Mouse (Mus musculus) megakaryocyte, embryonic 14.5 days (primary cell): ENCODE measurements around the gene Cdk9. TPM values are rescaled to one million over a fixed set of nuclear protein-coding genes. Genes with fewer than 3 reads are reported as not detected.

ENCODE experiments used
- H3K27me3 ChIP-seq: replicated peaks from 2 replicates; pipeline ENCODE3; 2012; ENCODE audit warnings: inconsistent platforms
- H3K36me3 ChIP-seq: replicated peaks from 2 replicates; pipeline ENCODE3; 2012; ENCODE audit warnings: low read length, inconsistent platforms, mixed read lengths
- H3K4me1 ChIP-seq: 2 replicates; pipeline ENCODE4 v1.6.1; 2012; ENCODE audit warnings: inconsistent platforms
- H3K4me3 ChIP-seq: replicated peaks from 2 replicates; pipeline ENCODE3; 2012; ENCODE audit warnings: moderate library complexity, mild to moderate bottlenecking, inconsistent platforms
- H3K9me3 ChIP-seq: 2 replicates; pipeline ENCODE4 v1.6.1; 2012; ENCODE audit warnings: inconsistent platforms
- FLI1 ChIP-seq: IDR thresholded peaks from 2 replicates; pipeline ENCODE4 v1.6.1; 2012; ENCODE audit warnings: low read length, inconsistent platforms, mixed read lengths
- GATA1 ChIP-seq: IDR thresholded peaks from 3 replicates; pipeline ENCODE4 v1.6.1; 2012; ENCODE audit warnings: mixed read lengths, low read length, inconsistent platforms, borderline replicate concordance
- polyA plus RNA-seq: library from polyadenylated mRNA; stranded (reverse); fragments of >175 nt; gene quantifications from 2 replicates; pipeline ENCODE4 v1.2.3, GENCODE M21; 2012; ENCODE audit warnings: low replicate concordance; ENCODE audit not compliant: insufficient read depth

Gene Cdk9
- polyA plus RNA-seq, 1 experiment, result 148 TPM

GRCm38 (mm10) chr2:32736306-32736829 is 23.5 kb upstream of the Cdk9 start:
- no peak for TF ChIP-seq FLI1
- no peak for TF ChIP-seq GATA1
- H3K9me3 ChIP-seq, result no peaks in the 10 kb centered on the region
- H3K4me3 ChIP-seq, result peak overlapping the region; percentile 52
- H3K36me3 ChIP-seq, result peaks cover 42% of the 10 kb centered on the region
- H3K4me1 ChIP-seq, result peaks cover 79% of the 10 kb centered on the region
- H3K27me3 ChIP-seq, result no peaks in the 10 kb centered on the region

DNA sequence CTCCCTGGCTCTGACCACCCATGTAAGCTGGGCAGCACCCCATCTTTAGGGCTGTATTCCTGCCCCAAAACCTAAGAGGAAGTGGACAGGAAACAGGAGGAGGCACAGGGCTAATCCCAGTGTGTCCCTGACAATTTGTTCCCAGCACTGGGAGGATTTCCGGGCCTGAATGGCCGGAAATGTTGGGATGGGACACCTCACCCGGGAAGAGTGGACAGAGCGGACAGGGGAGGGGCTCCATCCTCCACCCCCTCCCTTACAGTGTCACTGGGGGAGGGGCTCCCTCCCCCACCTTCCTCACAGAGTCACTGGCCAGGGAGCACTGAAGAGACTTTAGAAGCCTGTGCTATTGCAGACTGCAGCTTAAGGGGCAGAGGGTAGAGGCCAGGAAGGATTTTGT is 22.1 kb upstream of the Cdk9 start:
- Histone ChIP-seq H3K36me3 (peaks cover 41% of the 10 kb centered on the region), H3K4me3 (peak overlapping the region; percentile 80), H3K27me3 (no peaks in the 10 kb centered on the region), H3K4me1 (peaks cover 89% of the 10 kb centered on the region), H3K9me3 (no peaks in the 10 kb centered on the region)
- TF ChIP-seq FLI1, result no peak
- no peak for TF ChIP-seq GATA1

- Histone ChIP-seq H3K4me1 (peaks cover 85% of the 10 kb centered on the region), H3K4me3 (peak overlapping the region; percentile 80), H3K9me3 (no peaks in the 10 kb centered on the region), H3K36me3 (peaks cover 43% of the 10 kb centered on the region), H3K27me3 (no peaks in the 10 kb centered on the region)
- no peak for TF ChIP-seq GATA1
- TF ChIP-seq FLI1, result no peak
Measured at GRCm38 (mm10) chr2:32734480-32734879, 21.6 kb upstream of the Cdk9 start.

GRCm38 (mm10) chr2:32732695-32733094 is 19.8 kb upstream of the Cdk9 start:
- Histone ChIP-seq H3K4me1 (peaks cover 83% of the 10 kb centered on the region), H3K4me3 (no peak overlapping the region), H3K27me3 (no peaks in the 10 kb centered on the region), H3K9me3 (no peaks in the 10 kb centered on the region), H3K36me3 (peaks cover 51% of the 10 kb centered on the region)
- TF ChIP-seq FLI1, result no peak
- no peak for TF ChIP-seq GATA1

- no peak for TF ChIP-seq GATA1
- TF ChIP-seq FLI1, result no peak
- H3K4me1 ChIP-seq, result peaks cover 83% of the 10 kb centered on the region
- H3K9me3 ChIP-seq, result no peaks in the 10 kb centered on the region
- no peak overlapping the region for H3K4me3 ChIP-seq
- H3K36me3 ChIP-seq, result peaks cover 47% of the 10 kb centered on the region
- H3K27me3 ChIP-seq, result no peaks in the 10 kb centered on the region
Measured at GRCm38 (mm10) chr2:32731911-32732310, 19.0 kb upstream of the Cdk9 start.

- Histone ChIP-seq H3K36me3 (peaks cover 50% of the 10 kb centered on the region), H3K4me3 (no peak overlapping the region), H3K9me3 (no peaks in the 10 kb centered on the region), H3K27me3 (no peaks in the 10 kb centered on the region), H3K4me1 (peaks cover 73% of the 10 kb centered on the region)
- TF ChIP-seq FLI1, result no peak
- TF ChIP-seq GATA1, result no peak
Measured at GRCm38 (mm10) chr2:32730854-32731253, 18.0 kb upstream of the Cdk9 start.

DNA sequence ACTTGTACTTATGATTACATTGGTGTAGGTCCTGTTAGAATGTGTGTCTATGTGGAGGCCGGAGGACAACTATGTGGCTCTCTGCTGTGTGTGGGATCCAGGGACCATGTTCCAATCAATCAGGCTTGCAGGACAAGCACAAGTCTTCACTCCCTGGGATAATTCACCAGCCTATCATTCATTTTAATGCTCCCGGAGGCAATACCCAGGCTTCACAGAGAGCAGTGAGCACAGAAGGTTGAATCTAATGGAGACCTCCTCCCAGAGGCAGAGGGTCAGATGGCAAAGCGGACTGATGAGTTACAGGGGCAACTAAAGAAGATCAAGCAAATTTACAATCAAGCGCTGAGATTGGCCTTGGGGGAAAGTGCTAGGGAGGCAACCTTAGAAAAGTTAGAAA is 16.7 kb upstream of the Cdk9 start:
- Histone ChIP-seq H3K27me3 (no peaks in the 10 kb centered on the region), H3K9me3 (0 out of 2 replicates have a peak, but pooled peaks cover 4% of the 10 kb centered on the region), H3K4me1 (peaks cover 70% of the 10 kb centered on the region), H3K36me3 (peaks cover 62% of the 10 kb centered on the region), H3K4me3 (no peak overlapping the region)
- TF ChIP-seq FLI1 (no peak), GATA1 (no peak)

- Histone ChIP-seq H3K9me3 (0 out of 2 replicates have a peak, but pooled peaks cover 4% of the 10 kb centered on the region), H3K27me3 (no peaks in the 10 kb centered on the region), H3K4me1 (peaks cover 67% of the 10 kb centered on the region), H3K36me3 (peaks cover 61% of the 10 kb centered on the region), H3K4me3 (peak overlapping the region; percentile 56)
- TF ChIP-seq GATA1, result no peak
- no peak for TF ChIP-seq FLI1
Measured at GRCm38 (mm10) chr2:32728463-32728862, 15.6 kb upstream of the Cdk9 start.

DNA sequence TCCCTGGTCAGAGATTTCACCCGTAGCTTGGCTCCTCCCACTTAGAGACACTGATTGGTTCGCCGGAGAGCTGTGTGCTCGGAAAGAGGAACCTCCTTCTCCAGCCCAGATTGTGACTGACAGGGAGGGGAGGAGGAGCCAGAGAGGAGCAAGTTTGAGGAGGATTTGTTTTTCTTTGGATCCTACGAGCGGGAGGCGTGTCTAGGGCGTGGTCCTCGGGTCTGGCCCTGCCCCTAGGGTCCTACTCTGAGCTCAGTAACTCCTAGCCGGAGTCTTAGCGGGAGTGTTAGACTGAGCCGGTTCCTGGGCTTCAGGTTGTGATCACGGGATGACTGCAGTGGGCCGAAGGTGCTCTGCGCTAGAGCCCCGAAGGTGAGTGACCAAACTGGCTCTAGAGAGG is 14.6 kb upstream of the Cdk9 start:
- H3K9me3 ChIP-seq, result 0 out of 2 replicates have a peak, but pooled peaks cover 4% of the 10 kb centered on the region
- H3K4me3 ChIP-seq, result peak overlapping the region; percentile 88
- H3K27me3 ChIP-seq, result no peaks in the 10 kb centered on the region
- H3K36me3 ChIP-seq, result peaks cover 57% of the 10 kb centered on the region
- TF ChIP-seq GATA1 (no peak), FLI1 (no peak)
- peaks cover 68% of the 10 kb centered on the region for H3K4me1 ChIP-seq

DNA sequence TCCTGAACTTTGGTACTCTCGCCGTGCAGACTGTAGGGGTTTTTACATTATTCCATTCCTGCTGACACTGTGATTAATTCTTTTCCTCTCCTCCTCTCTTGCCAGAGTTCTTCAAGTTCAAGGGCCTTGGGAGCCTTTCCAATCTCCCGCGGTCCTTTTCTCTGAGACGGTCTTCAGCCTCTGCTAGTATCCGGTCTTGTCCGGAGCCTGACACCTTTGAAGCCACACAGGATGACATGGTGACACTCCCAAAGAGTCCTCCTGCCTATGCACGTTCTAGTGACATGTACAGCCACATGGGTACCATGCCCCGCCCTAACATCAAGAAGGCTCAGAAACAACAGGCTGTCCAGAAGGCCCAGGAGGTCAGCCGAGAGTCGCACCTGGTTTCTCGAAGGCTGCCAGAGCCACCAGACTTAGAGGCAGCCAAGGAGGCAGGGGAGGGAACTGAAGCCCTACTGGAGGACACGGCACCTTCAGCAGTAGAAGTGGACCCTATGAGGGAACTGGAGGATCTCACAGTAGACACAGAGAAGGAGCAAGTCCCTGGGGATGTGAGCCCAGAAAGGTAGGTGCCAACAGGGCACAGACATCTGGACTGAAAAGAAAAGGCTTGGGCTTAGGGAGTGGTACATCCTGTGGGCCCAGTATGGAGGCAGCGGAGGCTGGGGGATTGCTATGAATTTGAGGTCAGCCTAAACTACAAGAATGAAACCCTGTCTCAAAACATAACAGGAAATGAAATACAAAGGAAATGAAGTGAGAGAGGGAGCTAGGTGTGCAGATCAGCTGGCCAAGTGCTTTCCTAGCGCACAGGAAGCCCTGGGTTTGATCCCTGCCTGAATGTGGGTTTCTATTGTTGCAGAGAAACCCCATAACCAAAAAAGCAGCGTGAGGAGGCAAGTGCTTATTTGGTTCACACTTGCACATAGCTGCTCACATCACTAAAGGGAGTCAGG is 12.2 kb upstream of the Cdk9 start:
- H3K4me1 ChIP-seq, result peaks cover 70% of the 10 kb centered on the region
- no peaks in the 10 kb centered on the region for H3K27me3 ChIP-seq
- TF ChIP-seq GATA1 (no peak), FLI1 (no peak)
- 0 out of 2 replicates have a peak, but pooled peaks cover 4% of the 10 kb centered on the region for H3K9me3 ChIP-seq
- no peak overlapping the region for H3K4me3 ChIP-seq
- H3K36me3 ChIP-seq, result peaks cover 41% of the 10 kb centered on the region
